Mouse (Mus musculus): ENCODE measurements around the gene Chit1. TPM values are rescaled to one million over a fixed set of nuclear protein-coding genes. Genes with fewer than 3 reads are reported as not detected.

Chit1 gene
- 0.18 and 0.43 TPM in 2 replicates for polyA plus RNA-seq (2014; fragmentation: Nextera tagmentation; extraction: Ambion mirVana)

DNA sequence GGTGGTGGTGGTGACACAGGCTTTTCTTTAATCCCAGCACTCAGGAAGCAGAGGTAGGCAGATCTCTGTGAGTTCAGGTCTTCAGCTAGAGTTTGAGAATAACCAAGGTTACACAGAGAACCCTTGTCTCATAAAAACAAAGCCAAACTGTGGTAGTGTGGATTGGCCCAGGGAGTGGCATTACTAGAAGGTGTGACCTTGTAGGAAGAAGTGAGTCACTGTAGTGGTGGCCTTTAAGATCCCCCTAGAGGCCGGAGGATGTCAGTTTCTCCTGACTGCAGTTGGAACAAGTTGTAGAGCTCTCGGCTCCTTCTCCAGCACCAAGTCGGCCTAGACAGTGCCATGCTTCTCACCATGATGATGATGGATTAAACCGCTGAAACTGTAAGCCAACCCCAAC, at the start of gene Chit1:
Gene Chit1 (plus strand): TSS at position 264 of the 400 bp plus-strand sequence.
- Histone ChIP-seq H3K27me3 (replicated peaks; ENCODE audit: control insufficient read depth, insufficient read depth, low read length) (no peaks in the 10 kb centered on the region), H3K9me3 (ENCODE audit: control insufficient read depth, low read length) (no peaks in the 10 kb centered on the region), H3K27ac (replicated peaks; ENCODE audit: low read depth, low read length) (no peak within 1 kb of the TSS), H3K4me3 (ENCODE audit: low read depth, low read length) (no peak within 1 kb of the TSS), H3K4me1 (ENCODE audit: control insufficient read depth, insufficient read depth, low read length) (no peaks in the 10 kb centered on the region), H3K36me3 (ENCODE audit: control insufficient read depth, insufficient read depth, low read length) (no peaks in the 10 kb centered on the region), H3K9ac (ENCODE audit: low read depth, low read length) (no peak within 1 kb of the TSS), H3K4me2 (ENCODE audit: low read depth, low read length) (no peak within 1 kb of the TSS)
- ATAC-seq (ENCODE audit: low read depth) (no peak), DNase-seq (ENCODE audit: low spot score) (no peak)
- WGBS: 83% methylated on average over 4 of the region's 4 CpGs

DNA sequence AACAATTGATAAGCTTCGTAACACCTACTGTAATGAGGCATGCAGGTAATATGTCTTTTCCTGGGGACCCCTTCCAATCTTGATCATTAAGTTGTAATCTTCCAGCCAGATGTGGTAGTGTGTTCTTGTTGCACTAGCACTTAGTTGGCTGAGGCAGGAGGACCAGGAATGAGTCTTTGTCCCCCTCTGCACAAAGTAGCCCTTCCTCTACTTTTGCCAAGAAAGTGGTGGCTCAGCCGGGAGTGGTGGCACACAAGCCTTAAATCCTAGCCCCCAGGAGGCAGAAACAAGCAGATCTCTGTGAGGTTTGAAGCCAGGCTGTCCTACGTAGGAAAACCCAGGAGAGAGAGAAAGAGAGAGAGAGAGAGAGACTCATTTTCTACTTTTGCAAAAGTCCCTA, 49.1 kb upstream of the Chit1 start:
- H3K4me2 ChIP-seq (ENCODE audit: low read depth, low read length): no peak overlapping the region
- H3K9me3 ChIP-seq (ENCODE audit: control insufficient read depth, low read length): no peaks in the 10 kb centered on the region
- H3K27me3 ChIP-seq (replicated peaks; ENCODE audit: control insufficient read depth, insufficient read depth, low read length): no peaks in the 10 kb centered on the region
- H3K4me3 ChIP-seq (ENCODE audit: low read depth, low read length): no peak overlapping the region
- no peak for DNase-seq (ENCODE audit: low spot score)
- peaks cover 64% of the 10 kb centered on the region for H3K4me1 ChIP-seq (ENCODE audit: control insufficient read depth, insufficient read depth, low read length)
- peak overlapping the region; percentile 98 for H3K27ac ChIP-seq (replicated peaks; ENCODE audit: low read depth, low read length)
- ATAC-seq (ENCODE audit: low read depth): no peak
- H3K9ac ChIP-seq (ENCODE audit: low read depth, low read length): no peak overlapping the region
- WGBS: 50% methylated on average over 3 of the region's 3 CpGs
- no peaks in the 10 kb centered on the region for H3K36me3 ChIP-seq (ENCODE audit: control insufficient read depth, insufficient read depth, low read length)

- Histone ChIP-seq H3K27me3 (replicated peaks; ENCODE audit: control insufficient read depth, insufficient read depth, low read length) (no peaks in the 10 kb centered on the region), H3K27ac (replicated peaks; ENCODE audit: low read depth, low read length) (peak overlapping the region; percentile 98), H3K4me2 (ENCODE audit: low read depth, low read length) (peak overlapping the region; percentile 47), H3K4me1 (ENCODE audit: control insufficient read depth, insufficient read depth, low read length) (peaks cover 69% of the 10 kb centered on the region), H3K36me3 (ENCODE audit: control insufficient read depth, insufficient read depth, low read length) (no peaks in the 10 kb centered on the region), H3K9me3 (ENCODE audit: control insufficient read depth, low read length) (no peaks in the 10 kb centered on the region), H3K4me3 (ENCODE audit: low read depth, low read length) (0 out of 2 replicates have a peak overlapping the region, but pooled peaks have one; percentile 0), H3K9ac (ENCODE audit: low read depth, low read length) (peak overlapping the region; percentile 34; the same call in 1 of the 2 replicates)
- ATAC-seq (ENCODE audit: low read depth) (peak; percentile 9), DNase-seq (ENCODE audit: low spot score) (peak; percentile 88)
- 6% methylated on average over 11 of the region's 11 CpGs for WGBS
These were observed 48.5 kb upstream of the Chit1 start for GRCm38 (mm10) chr1:134062411-134063085.

- ATAC-seq (ENCODE audit: low read depth): peak; percentile 45
- peak overlapping the region; percentile 47 for H3K4me2 ChIP-seq (ENCODE audit: low read depth, low read length)
- DNase-seq (ENCODE audit: low spot score): peak; percentile 90
- H3K27me3 ChIP-seq (replicated peaks; ENCODE audit: control insufficient read depth, insufficient read depth, low read length): no peaks in the 10 kb centered on the region
- H3K9me3 ChIP-seq (ENCODE audit: control insufficient read depth, low read length): no peaks in the 10 kb centered on the region
- H3K36me3 ChIP-seq (ENCODE audit: control insufficient read depth, insufficient read depth, low read length): no peaks in the 10 kb centered on the region
- 0 out of 2 replicates have a peak overlapping the region, but pooled peaks have one; percentile 0 for H3K4me3 ChIP-seq (ENCODE audit: low read depth, low read length)
- peak overlapping the region; percentile 34 for H3K9ac ChIP-seq (ENCODE audit: low read depth, low read length)
- WGBS: 6% methylated on average over 22 of the region's 33 CpGs
- H3K27ac ChIP-seq (replicated peaks; ENCODE audit: low read depth, low read length): peak overlapping the region; percentile 98
- H3K4me1 ChIP-seq (ENCODE audit: control insufficient read depth, insufficient read depth, low read length): peaks cover 69% of the 10 kb centered on the region
These were observed 47.8 kb upstream of the Chit1 start for GRCm38 (mm10) chr1:134063086-134063772.

GRCm38 (mm10) chr1:134063773-134064125, 47.3 kb upstream of the Chit1 start:
- Histone ChIP-seq H3K27ac (replicated peaks; ENCODE audit: low read depth, low read length) (peak overlapping the region; percentile 98), H3K9me3 (ENCODE audit: control insufficient read depth, low read length) (no peaks in the 10 kb centered on the region), H3K4me3 (ENCODE audit: low read depth, low read length) (no peak overlapping the region), H3K27me3 (replicated peaks; ENCODE audit: control insufficient read depth, insufficient read depth, low read length) (no peaks in the 10 kb centered on the region), H3K4me2 (ENCODE audit: low read depth, low read length) (peak overlapping the region; percentile 47), H3K9ac (ENCODE audit: low read depth, low read length) (peak overlapping the region; percentile 34), H3K36me3 (ENCODE audit: control insufficient read depth, insufficient read depth, low read length) (no peaks in the 10 kb centered on the region), H3K4me1 (ENCODE audit: control insufficient read depth, insufficient read depth, low read length) (peaks cover 69% of the 10 kb centered on the region)
- WGBS: 16% methylated on average over 9 of the region's 9 CpGs
- DNase-seq (ENCODE audit: low spot score) (no peak), ATAC-seq (ENCODE audit: low read depth) (no peak)

DNA sequence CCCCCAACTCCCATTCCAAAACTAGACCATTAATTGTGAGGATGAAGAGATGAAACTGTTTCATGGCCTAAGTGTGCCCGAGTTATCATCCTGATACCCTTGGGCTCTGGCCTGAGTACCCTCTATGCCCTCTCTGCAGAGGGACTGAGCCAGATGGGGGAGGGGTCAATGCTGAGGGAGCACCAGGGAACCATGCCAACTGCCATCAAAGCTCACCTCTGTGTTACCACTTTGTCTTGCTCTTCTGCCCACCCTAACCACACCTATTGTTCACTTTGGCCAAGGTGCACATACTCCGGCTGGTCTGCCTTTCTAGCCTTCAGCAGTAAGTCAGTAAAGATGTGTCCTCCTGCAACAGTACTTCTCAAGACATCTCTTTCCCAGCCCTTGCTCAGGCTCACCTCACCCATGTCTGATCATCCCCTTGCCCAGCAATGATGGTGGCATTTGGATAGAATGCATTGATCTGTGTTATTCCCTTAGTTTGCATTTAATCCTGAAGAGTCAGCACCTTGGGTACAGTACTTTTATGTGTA, 46.7 kb upstream of the Chit1 start:
- WGBS: 89% methylated on average over 2 of the region's 2 CpGs
- no peak overlapping the region for H3K4me3 ChIP-seq (ENCODE audit: low read depth, low read length)
- ATAC-seq (ENCODE audit: low read depth) (no peak), DNase-seq (ENCODE audit: low spot score) (no peak)
- H3K9me3 ChIP-seq (ENCODE audit: control insufficient read depth, low read length): no peaks in the 10 kb centered on the region
- no peak overlapping the region for H3K9ac ChIP-seq (ENCODE audit: low read depth, low read length)
- peak overlapping the region; percentile 47; the same call in 1 of the 2 replicates for H3K4me2 ChIP-seq (ENCODE audit: low read depth, low read length)
- no peaks in the 10 kb centered on the region for H3K36me3 ChIP-seq (ENCODE audit: control insufficient read depth, insufficient read depth, low read length)
- H3K4me1 ChIP-seq (ENCODE audit: control insufficient read depth, insufficient read depth, low read length): peaks cover 69% of the 10 kb centered on the region
- H3K27ac ChIP-seq (replicated peaks; ENCODE audit: low read depth, low read length): peak overlapping the region; percentile 98
- no peaks in the 10 kb centered on the region for H3K27me3 ChIP-seq (replicated peaks; ENCODE audit: control insufficient read depth, insufficient read depth, low read length)

DNA sequence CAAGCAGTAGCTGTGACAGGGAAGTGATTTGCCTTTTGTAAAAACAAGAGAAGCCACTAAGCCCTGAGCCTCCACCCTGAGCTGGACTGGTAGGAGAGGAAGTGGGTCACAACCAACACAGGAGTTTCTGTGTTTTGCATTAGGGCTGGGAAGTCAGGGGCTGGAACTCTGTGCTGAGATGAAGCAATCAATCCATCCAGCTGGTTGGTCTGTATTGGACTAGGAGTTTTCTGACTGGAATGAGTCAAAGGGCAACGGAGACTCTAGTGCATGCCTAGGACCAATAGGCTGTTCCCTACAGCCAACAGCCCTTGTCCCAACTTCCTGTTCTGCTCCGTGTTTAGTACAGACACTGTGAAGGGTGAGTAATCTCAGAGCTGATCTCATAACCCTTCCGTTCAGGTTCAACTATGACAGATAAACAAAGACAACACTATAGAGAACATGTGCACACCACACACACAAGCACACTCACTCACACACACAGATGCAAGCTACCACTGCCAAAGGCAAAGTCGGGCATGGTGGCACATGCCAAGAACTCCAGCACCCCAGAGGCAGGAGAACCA, 45.7 kb upstream of the Chit1 start:
- Histone ChIP-seq H3K9me3 (ENCODE audit: control insufficient read depth, low read length) (no peaks in the 10 kb centered on the region), H3K4me3 (ENCODE audit: low read depth, low read length) (no peak overlapping the region), H3K4me2 (ENCODE audit: low read depth, low read length) (no peak overlapping the region), H3K27ac (replicated peaks; ENCODE audit: low read depth, low read length) (peak overlapping the region; percentile 7; the same call in 1 of the 2 replicates), H3K4me1 (ENCODE audit: control insufficient read depth, insufficient read depth, low read length) (peaks cover 63% of the 10 kb centered on the region), H3K27me3 (replicated peaks; ENCODE audit: control insufficient read depth, insufficient read depth, low read length) (no peaks in the 10 kb centered on the region), H3K9ac (ENCODE audit: low read depth, low read length) (no peak overlapping the region), H3K36me3 (ENCODE audit: control insufficient read depth, insufficient read depth, low read length) (no peaks in the 10 kb centered on the region)
- DNase-seq (ENCODE audit: low spot score) (no peak), ATAC-seq (ENCODE audit: low read depth) (no peak)
- 51% methylated on average over 4 of the region's 4 CpGs for WGBS

DNA sequence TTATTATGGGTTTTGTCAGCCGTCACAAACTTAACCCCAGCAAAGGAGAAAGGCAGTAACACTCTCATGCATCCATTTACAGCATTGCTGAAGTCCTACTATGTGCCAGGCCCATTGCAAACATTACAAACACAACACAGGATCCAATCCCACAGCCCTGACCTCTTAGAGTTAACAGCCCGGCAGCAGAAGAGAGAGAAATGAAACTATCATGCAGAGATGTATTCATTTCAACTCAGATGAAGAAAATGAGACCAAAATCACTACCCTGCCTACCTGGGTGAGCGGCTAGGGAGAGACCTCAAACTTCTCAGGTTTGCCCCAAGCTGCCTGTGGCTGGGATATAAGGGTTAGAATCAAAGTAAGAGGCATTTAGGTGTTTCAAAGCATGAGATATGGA, 44.5 kb upstream of the Chit1 start:
- WGBS: 41% methylated on average over 3 of the region's 3 CpGs
- DNase-seq (ENCODE audit: low spot score) (no peak), ATAC-seq (ENCODE audit: low read depth) (no peak)
- no peaks in the 10 kb centered on the region for H3K9me3 ChIP-seq (ENCODE audit: control insufficient read depth, low read length)
- H3K9ac ChIP-seq (ENCODE audit: low read depth, low read length): 0 out of 2 replicates have a peak overlapping the region, but pooled peaks have one; percentile 5
- peaks cover 65% of the 10 kb centered on the region for H3K4me1 ChIP-seq (ENCODE audit: control insufficient read depth, insufficient read depth, low read length)
- no peak overlapping the region for H3K4me2 ChIP-seq (ENCODE audit: low read depth, low read length)
- peak overlapping the region; percentile 63; the same call in 1 of the 2 replicates for H3K27ac ChIP-seq (replicated peaks; ENCODE audit: low read depth, low read length)
- no peaks in the 10 kb centered on the region for H3K27me3 ChIP-seq (replicated peaks; ENCODE audit: control insufficient read depth, insufficient read depth, low read length)
- no peak overlapping the region for H3K4me3 ChIP-seq (ENCODE audit: low read depth, low read length)
- H3K36me3 ChIP-seq (ENCODE audit: control insufficient read depth, insufficient read depth, low read length): no peaks in the 10 kb centered on the region
